Mouse (Mus musculus) limb, embryonic 10.5 days (tissue): ENCODE results near the gene Clec2i. TPM values are rescaled to one million over a fixed set of nuclear protein-coding genes. Genes with fewer than 3 reads are reported as not detected.

Experiments
- DNase-seq: peaks from one replicate; pipeline ENCODE4 v3.0.0-alpha.2; 2017; ENCODE audit warnings: low spot score
- H3K27ac ChIP-seq: fragments of 300-500 bp; sonication (generic); 2 replicates; pipeline ENCODE4 v1.5.1; 2016; ENCODE audit warnings: mild to moderate bottlenecking
- H3K27me3 ChIP-seq: fragments of 300-500 bp; sonication (generic); 2 replicates; pipeline ENCODE4 v1.6.1; 2016; ENCODE audit warnings: low read depth, mild to moderate bottlenecking; ENCODE audit not compliant: poor library complexity, severe bottlenecking
- H3K36me3 ChIP-seq: fragments of 300-500 bp; sonication (generic); 2 replicates; pipeline ENCODE4 v1.6.1; 2016; ENCODE audit warnings: mild to moderate bottlenecking, moderate library complexity
- H3K4me1 ChIP-seq: fragments of 300-500 bp; sonication (generic); 2 replicates; pipeline ENCODE4 v1.6.1; 2016
- H3K4me3 ChIP-seq: fragments of 300-500 bp; sonication (generic); 2 replicates; pipeline ENCODE4 v1.5.1; 2016; ENCODE audit warnings: mild to moderate bottlenecking, moderate library complexity
- H3K9me3 ChIP-seq: fragments of 300-500 bp; sonication (generic); replicated peaks from 2 replicates; pipeline ENCODE4 v1.6.1; 2016; ENCODE audit warnings: mild to moderate bottlenecking
- WGBS: fragments of 180-500 bp; shearing (Covaris S2); methylation state at CpG from one replicate; pipeline ENCODE4 v1.1.7; 2016; 5-methylcytosine and 5-hydroxymethylcytosine counted together
- polyA plus RNA-seq: library from polyadenylated mRNA; unstranded; fragments of >200 nt; fragmentation: Nextera tagmentation; extraction: Ambion mirVana; gene quantifications from 2 replicates; pipeline ENCODE4 v1.2.1, GENCODE M21; 2016

Clec2i gene
- polyA plus RNA-seq, 1 experiment from 2014 or later: not detected

GRCm38 (mm10) chr6:128845319-128845979 is 41.9 kb upstream of the Clec2i start:
- Histone ChIP-seq H3K27ac (0 out of 2 replicates have a peak overlapping the region, but pooled peaks have one; percentile 21), H3K4me3 (peak overlapping the region; percentile 30), H3K36me3 (no peaks in the 10 kb centered on the region), H3K27me3 (no peaks in the 10 kb centered on the region), H3K4me1 (peaks cover 19% of the 10 kb centered on the region), H3K9me3 (no peaks in the 10 kb centered on the region)
- WGBS: 41% methylated on average over 7 of the region's 7 CpGs
- peak; percentile 90 for DNase-seq

DNA sequence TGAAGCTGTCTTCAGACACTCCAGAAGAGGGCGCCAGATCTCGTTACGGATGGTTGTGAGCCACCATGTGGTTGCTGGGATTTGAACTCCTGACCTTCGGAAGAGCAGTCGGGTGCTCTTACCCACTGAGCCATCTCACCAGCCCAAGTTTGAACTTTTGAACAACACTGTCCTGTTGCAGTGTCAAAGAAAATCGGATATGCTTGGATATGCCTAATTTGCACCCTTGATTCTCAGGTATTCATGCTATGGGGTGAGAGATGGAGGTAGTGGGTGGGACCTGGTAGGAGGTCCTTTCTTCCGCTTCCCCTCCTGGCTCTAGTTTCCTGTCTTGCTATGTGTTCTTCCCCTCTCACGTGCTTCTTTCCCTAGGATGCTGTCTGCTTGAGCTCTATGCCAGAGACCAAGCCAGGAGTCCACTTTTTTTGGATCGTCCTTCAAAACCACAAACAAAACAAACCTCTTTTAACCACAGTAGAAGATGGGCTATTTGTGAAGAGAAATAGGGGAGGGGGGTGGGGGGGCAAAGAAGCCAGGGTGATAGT is 41.3 kb upstream of the Clec2i start:
- H3K9me3 ChIP-seq: no peaks in the 10 kb centered on the region
- H3K27me3 ChIP-seq: no peaks in the 10 kb centered on the region
- 68% methylated on average over 8 of the region's 9 CpGs for WGBS
- no peak overlapping the region for H3K27ac ChIP-seq
- H3K4me1 ChIP-seq: peaks cover 19% of the 10 kb centered on the region
- H3K36me3 ChIP-seq: no peaks in the 10 kb centered on the region
- DNase-seq: no peak
- H3K4me3 ChIP-seq: no peak overlapping the region

DNA sequence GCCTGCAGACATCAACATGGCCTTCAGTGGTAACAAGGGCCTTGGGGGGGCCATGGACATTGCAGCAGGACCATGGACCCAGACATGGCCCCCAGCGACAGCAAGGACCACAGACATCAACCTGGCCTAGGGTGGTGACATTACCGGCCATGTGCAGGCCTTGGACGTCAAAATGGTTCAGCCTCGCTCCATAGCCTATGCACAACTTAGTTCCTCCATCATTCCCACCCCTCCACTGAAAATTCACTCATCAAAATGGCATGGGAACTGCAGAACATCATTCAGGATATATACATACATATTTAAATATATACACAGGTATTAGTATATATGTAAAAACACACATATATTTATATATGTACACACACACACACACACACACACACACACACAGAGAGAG is 40.0 kb upstream of the Clec2i start:
- Histone ChIP-seq H3K27ac (no peak overlapping the region), H3K4me1 (peaks cover 12% of the 10 kb centered on the region; the same call in 1 of the 2 replicates), H3K4me3 (no peak overlapping the region), H3K36me3 (no peaks in the 10 kb centered on the region), H3K9me3 (no peaks in the 10 kb centered on the region), H3K27me3 (no peaks in the 10 kb centered on the region)
- DNase-seq: no peak
- 96% methylated on average over 4 of the region's 4 CpGs for WGBS

DNA sequence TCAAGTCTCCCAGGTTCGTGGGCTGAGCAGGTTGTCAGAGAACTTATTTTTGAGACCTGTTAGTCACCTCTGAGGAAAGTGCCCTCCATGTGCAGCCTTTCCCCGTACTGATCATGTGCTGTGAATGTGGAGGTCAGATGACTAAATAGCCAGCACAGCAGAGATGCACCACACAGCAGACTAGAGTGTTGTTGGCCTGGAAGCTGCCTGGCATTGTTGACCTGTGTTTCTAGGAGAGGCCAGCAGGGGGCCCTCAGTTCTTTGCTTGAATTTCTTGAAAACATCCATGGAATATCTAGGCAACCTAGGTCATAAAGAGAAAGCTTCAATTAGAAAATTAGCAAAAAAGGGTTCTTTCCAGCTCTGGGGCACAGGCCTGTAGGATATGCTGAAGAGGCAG is 37.5 kb upstream of the Clec2i start:
- WGBS: 62% methylated on average over 2 of the region's 2 CpGs
- Histone ChIP-seq H3K9me3 (no peaks in the 10 kb centered on the region), H3K27me3 (no peaks in the 10 kb centered on the region), H3K4me3 (no peak overlapping the region), H3K36me3 (no peaks in the 10 kb centered on the region), H3K27ac (no peak overlapping the region), H3K4me1 (0 out of 2 replicates have a peak, but pooled peaks cover 7% of the 10 kb centered on the region)
- DNase-seq: peak; percentile 73

DNA sequence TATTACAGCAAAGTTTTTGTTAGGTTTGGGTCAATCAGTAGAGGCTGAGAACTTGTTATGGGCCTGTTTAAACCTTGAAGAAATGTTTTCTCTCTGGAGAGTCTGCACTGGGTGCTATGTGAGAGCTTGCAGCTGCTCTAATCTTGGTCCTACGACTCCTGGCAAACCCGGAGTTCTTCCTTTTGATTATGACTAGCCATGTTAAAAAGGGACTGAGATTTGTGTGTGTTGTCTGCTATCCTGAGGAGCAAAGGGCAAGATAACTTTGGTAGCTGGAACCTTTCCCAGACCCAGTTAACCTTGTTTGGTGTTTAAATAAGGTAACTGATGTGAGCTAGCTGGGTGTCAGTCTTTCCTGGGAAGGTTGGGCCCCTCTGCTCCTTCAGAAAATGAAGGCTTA is 36.7 kb upstream of the Clec2i start:
- no peaks in the 10 kb centered on the region for H3K36me3 ChIP-seq
- no peak for DNase-seq
- no peaks in the 10 kb centered on the region for H3K9me3 ChIP-seq
- H3K27ac ChIP-seq: no peak overlapping the region
- no peak overlapping the region for H3K4me3 ChIP-seq
- H3K27me3 ChIP-seq: no peaks in the 10 kb centered on the region
- 0 out of 2 replicates have a peak, but pooled peaks cover 4% of the 10 kb centered on the region for H3K4me1 ChIP-seq
- 81% methylated on average over 2 of the region's 2 CpGs for WGBS

- no peaks in the 10 kb centered on the region for H3K9me3 ChIP-seq
- H3K4me3 ChIP-seq: no peak overlapping the region
- H3K27ac ChIP-seq: no peak overlapping the region
- no peak for DNase-seq
- 0 out of 2 replicates have a peak, but pooled peaks cover 4% of the 10 kb centered on the region for H3K4me1 ChIP-seq
- no peaks in the 10 kb centered on the region for H3K36me3 ChIP-seq
- WGBS: 88% methylated on average over 2 of the region's 2 CpGs
- no peaks in the 10 kb centered on the region for H3K27me3 ChIP-seq
These were observed 36.2 kb upstream of the Clec2i start for GRCm38 (mm10) chr6:128851151-128851550.

- Histone ChIP-seq H3K4me1 (0 out of 2 replicates have a peak, but pooled peaks cover 4% of the 10 kb centered on the region), H3K27me3 (no peaks in the 10 kb centered on the region), H3K36me3 (no peaks in the 10 kb centered on the region), H3K9me3 (no peaks in the 10 kb centered on the region), H3K4me3 (no peak overlapping the region), H3K27ac (no peak overlapping the region)
- DNase-seq: no peak
- 91% methylated on average over 3 of the region's 3 CpGs for WGBS
These were observed 34.6 kb upstream of the Clec2i start for GRCm38 (mm10) chr6:128852766-128853165.

- H3K4me3 ChIP-seq: 0 out of 2 replicates have a peak overlapping the region, but pooled peaks have one; percentile 21
- DNase-seq: peak; percentile 69
- no peaks in the 10 kb centered on the region for H3K36me3 ChIP-seq
- H3K27me3 ChIP-seq: no peaks in the 10 kb centered on the region
- 47% methylated on average over 12 of the region's 12 CpGs for WGBS
- H3K27ac ChIP-seq: peak overlapping the region; percentile 78
- no peaks in the 10 kb centered on the region for H3K9me3 ChIP-seq
- 0 out of 2 replicates have a peak, but pooled peaks cover 4% of the 10 kb centered on the region for H3K4me1 ChIP-seq
These were observed 33.2 kb upstream of the Clec2i start for GRCm38 (mm10) chr6:128854024-128854820.

DNA sequence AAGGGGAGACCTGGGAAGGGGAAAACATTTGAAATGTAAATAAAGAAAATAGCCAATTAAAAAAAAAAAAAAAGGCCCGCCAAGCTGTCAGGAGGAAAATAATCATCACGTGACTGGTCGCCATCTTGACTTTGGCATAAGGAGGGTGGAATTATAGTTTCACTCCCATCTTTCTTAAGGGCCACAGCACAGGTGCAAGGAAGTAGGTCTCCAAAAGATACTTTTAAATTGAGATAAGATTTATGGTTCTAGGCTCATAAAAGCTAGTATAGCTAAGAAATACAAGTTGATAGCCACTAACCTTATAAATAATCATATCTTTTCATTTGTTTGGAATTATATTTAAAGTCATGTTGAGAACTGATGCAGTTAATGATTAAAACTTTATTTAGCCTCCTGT is 32.5 kb upstream of the Clec2i start:
- 0 out of 2 replicates have a peak, but pooled peaks cover 4% of the 10 kb centered on the region for H3K4me1 ChIP-seq
- no peaks in the 10 kb centered on the region for H3K9me3 ChIP-seq
- DNase-seq: no peak
- H3K4me3 ChIP-seq: no peak overlapping the region
- 89% methylated on average over 3 of the region's 3 CpGs for WGBS
- no peak overlapping the region for H3K27ac ChIP-seq
- H3K36me3 ChIP-seq: no peaks in the 10 kb centered on the region
- H3K27me3 ChIP-seq: no peaks in the 10 kb centered on the region

DNA sequence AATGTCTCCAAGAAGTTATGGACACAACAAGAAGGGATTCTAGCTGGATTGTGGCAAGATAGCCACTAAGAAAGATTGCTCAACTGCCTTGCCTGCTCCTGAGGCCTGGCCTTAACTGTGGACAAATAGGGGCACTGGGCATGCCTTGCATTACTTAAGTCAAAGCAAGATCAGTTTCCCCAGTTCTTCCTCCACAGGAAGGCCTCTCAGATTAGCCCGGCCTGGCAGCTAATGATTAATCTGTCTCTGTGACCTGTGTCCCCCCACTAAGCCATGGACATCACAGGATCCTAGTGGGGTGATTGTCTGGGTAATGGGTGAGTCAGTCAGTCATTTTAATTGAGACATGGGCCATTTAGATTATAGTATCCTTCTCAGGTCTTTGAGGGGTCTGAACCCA is 31.9 kb upstream of the Clec2i start:
- H3K4me3 ChIP-seq: no peak overlapping the region
- no peak overlapping the region for H3K27ac ChIP-seq
- 0 out of 2 replicates have a peak, but pooled peaks cover 4% of the 10 kb centered on the region for H3K4me1 ChIP-seq
- no peaks in the 10 kb centered on the region for H3K9me3 ChIP-seq
- WGBS: 57% methylated on average over 1 of the region's 1 CpGs
- no peaks in the 10 kb centered on the region for H3K36me3 ChIP-seq
- H3K27me3 ChIP-seq: no peaks in the 10 kb centered on the region
- no peak for DNase-seq

- WGBS: 83% methylated on average over 5 of the region's 5 CpGs
- Histone ChIP-seq H3K27ac (no peak overlapping the region), H3K9me3 (no peaks in the 10 kb centered on the region), H3K4me3 (no peak overlapping the region), H3K4me1 (0 out of 2 replicates have a peak, but pooled peaks cover 4% of the 10 kb centered on the region), H3K27me3 (no peaks in the 10 kb centered on the region), H3K36me3 (no peaks in the 10 kb centered on the region)
- DNase-seq: peak; percentile 27
These were observed 31.1 kb upstream of the Clec2i start for GRCm38 (mm10) chr6:128856250-128856649.

GRCm38 (mm10) chr6:128857976-128858375 is 29.4 kb upstream of the Clec2i start:
- Histone ChIP-seq H3K9me3 (no peaks in the 10 kb centered on the region), H3K4me3 (no peak overlapping the region), H3K4me1 (0 out of 2 replicates have a peak, but pooled peaks cover 4% of the 10 kb centered on the region), H3K27me3 (no peaks in the 10 kb centered on the region), H3K27ac (no peak overlapping the region), H3K36me3 (no peaks in the 10 kb centered on the region)
- 95% methylated on average over 2 of the region's 2 CpGs for WGBS
- peak; percentile 22 for DNase-seq

DNA sequence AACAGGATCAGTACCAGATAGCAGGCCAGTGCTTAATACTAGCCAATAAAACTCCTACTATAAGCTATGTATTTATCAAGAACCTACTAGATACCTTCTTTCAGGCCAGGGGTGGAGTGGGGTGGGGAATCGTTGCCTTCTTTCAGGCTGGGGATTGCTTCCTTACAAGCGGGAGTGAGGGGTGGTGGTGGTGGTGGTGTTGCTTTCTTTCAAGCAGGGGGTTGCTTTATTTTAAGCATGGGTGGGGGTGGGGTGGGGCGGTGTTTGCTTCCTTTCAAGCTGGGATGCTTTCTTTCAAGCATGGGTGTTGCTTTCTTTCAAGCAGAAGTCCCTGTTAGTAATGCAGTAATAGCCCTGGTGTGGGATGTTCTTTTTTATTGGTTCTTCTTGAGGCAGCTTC is 18.5 kb upstream of the Clec2i start:
- WGBS: 8% methylated on average over 3 of the region's 3 CpGs
- DNase-seq: no peak
- no peak overlapping the region for H3K4me3 ChIP-seq

More for the DNA sequence above, 18.5 kb upstream of the Clec2i start:
- no peak overlapping the region for H3K27ac ChIP-seq
- H3K4me1 ChIP-seq: 0 out of 2 replicates have a peak, but pooled peaks cover 4% of the 10 kb centered on the region
- no peaks in the 10 kb centered on the region for H3K36me3 ChIP-seq
- no peaks in the 10 kb centered on the region for H3K9me3 ChIP-seq
- no peaks in the 10 kb centered on the region for H3K27me3 ChIP-seq
